Comparison of ENCODE assay signal across 8 mouse cellular contexts in genomic region chr6:47454575-47455571, GRCm38 (mm10). TPM values are rescaled to one million over a fixed set of nuclear protein-coding genes. Genes with fewer than 3 reads are reported as not detected.
DNase-seq lines count a peak whose midpoint lies in the region; ATAC-seq and TF ChIP-seq lines count a peak whose summit lies in the region.

No protein-coding gene starts in this region.

- peak overlapping the region; percentile 89 to 98 for H3K4me3 ChIP-seq in MEL (ENCODE audit: control insufficient read depth in 1 of 2, insufficient read depth in 1 of 2, low read depth in 2 of 2, low read length in 2 of 2)
- peak overlapping the region; percentile 99 for H3K4me3 ChIP-seq in forebrain, postnatal 0 days (ENCODE audit: low read depth, low read length)

- H3K27ac ChIP-seq in MEL (ENCODE audit: control insufficient read depth, low read depth, low read length) = peak overlapping the region; percentile 85
- H3K27ac ChIP-seq in forebrain, postnatal 0 days (ENCODE audit: low read depth, low read length) = peak overlapping the region; percentile 97

- no peak for TF ChIP-seq RAD21 in MEL (IDR thresholded peaks at IDR 0.05; ENCODE audit: low read depth, low read length)

- DNase-seq in MEL (ENCODE audit: low read depth, low spot score) = peak; percentile 81
- peak; percentile 54 to 81 for DNase-seq in cerebellum, adult 18-20 months
- peak; percentile 66 for DNase-seq in forebrain, postnatal 0 days
- DNase-seq in layer of hippocampus, postnatal 10 days (ENCODE audit: low spot score in 2 of 2) = peak; percentile 62 to 77
- peak; percentile 76 for DNase-seq in lung, postnatal 10 days
- DNase-seq in ovary, postnatal 14 days (ENCODE audit: low spot score) = peak; percentile 63
- DNase-seq in thymus, postnatal 25 days = peak; percentile 76

- TF ChIP-seq CTCF in MEL (IDR thresholded peaks at IDR 0.05 in 2 of 3, conservative IDR thresholded peaks at IDR 0.05 in 1 of 3; ENCODE audit: control insufficient read depth in 1 of 3, insufficient read depth in 1 of 3, low read depth in 2 of 3, low read length in 3 of 3, poor library complexity in 1 of 3, severe bottlenecking in 1 of 3) = no peak
- no peak for TF ChIP-seq CTCF in forebrain, postnatal 0 days (IDR thresholded peaks at IDR 0.05; ENCODE audit: low read depth)

- H3K9ac ChIP-seq in MEL (ENCODE audit: control insufficient read depth, low read depth, low read length, poor library complexity, severe bottlenecking) = peak overlapping the region; percentile 99
- peak overlapping the region; percentile 100 for H3K9ac ChIP-seq in forebrain, postnatal 0 days

- H3K9me3 ChIP-seq in MEL (replicated peaks; ENCODE audit: insufficient read depth, low read length) = no peaks in the 10 kb centered on the region
- H3K9me3 ChIP-seq in forebrain, postnatal 0 days (ENCODE audit: low read length) = no peaks in the 10 kb centered on the region

- TF ChIP-seq EP300 in MEL (IDR thresholded peaks at IDR 0.05; ENCODE audit: low read depth in 1 of 2, low read length in 2 of 2) = peak; percentile 2 to 29; a peak in 1 of 4 replicates

- peak overlapping the region; percentile 76 for H3K4me2 ChIP-seq in forebrain, postnatal 0 days (ENCODE audit: low read depth)

- 1% methylated on average over 62 of the region's 79 CpGs for WGBS in forebrain, postnatal 0 days

- peak; percentile 25 to 33; a peak in 2 of 4 replicates for TF ChIP-seq POLR2A in MEL (IDR thresholded peaks at IDR 0.05; ENCODE audit: control insufficient read depth in 1 of 2, insufficient read depth in 1 of 2, low read depth in 1 of 2, low read length in 2 of 2, poor library complexity in 1 of 2)

- peaks cover 0 to 44% of the 10 kb centered on the region in 2 experiments; a peak in 2 of 4 replicates for H3K36me3 ChIP-seq in MEL (ENCODE audit: control insufficient read depth in 1 of 2, insufficient read depth in 2 of 2, low read length in 2 of 2)
- no peaks in the 10 kb centered on the region for H3K36me3 ChIP-seq in forebrain, postnatal 0 days (ENCODE audit: insufficient read depth)

- H3K27me3 ChIP-seq in MEL (ENCODE audit: control insufficient read depth in 1 of 2, insufficient read depth in 2 of 2, low read length in 2 of 2) = no peaks in the 10 kb centered on the region
- no peaks in the 10 kb centered on the region for H3K27me3 ChIP-seq in forebrain, postnatal 0 days (ENCODE audit: insufficient read depth, low read length)

- H3K4me1 ChIP-seq in MEL (ENCODE audit: control insufficient read depth in 1 of 2, insufficient read depth in 2 of 2, low read length in 2 of 2) = peaks cover 7 to 14% of the 10 kb centered on the region in 2 experiments; a peak in 3 of 4 replicates
- 0 out of 2 replicates have a peak, but pooled peaks cover 6% of the 10 kb centered on the region for H3K4me1 ChIP-seq in forebrain, postnatal 0 days (ENCODE audit: insufficient read depth)

- peaks cover 47% of the 10 kb centered on the region for H3K79me2 ChIP-seq in MEL (ENCODE audit: control insufficient read depth, insufficient read depth, low read length, poor library complexity)

- peak; percentile 76 for ATAC-seq in forebrain, postnatal 0 days
- peak; percentile 36 to 39 for ATAC-seq in hematopoietic stem cell, adult 5-6 weeks (replicated peaks in 1 of 2; ENCODE audit: insufficient read depth in 1 of 2, low FRiP score in 2 of 2, low TSS enrichment in 1 of 2, low read depth in 1 of 2, poor library complexity in 2 of 2, severe bottlenecking in 2 of 2)

TF ChIP-seq in MEL, 35 proteins besides CTCF, POLR2A, EP300 and RAD21:
- TF ChIP-seq TBP (IDR thresholded peaks at IDR 0.05; ENCODE audit: low read depth, low read length) (0 out of 2 replicates have a peak, but pooled peaks have one; percentile 40), USF1 (IDR thresholded peaks at IDR 0.05; ENCODE audit: low read depth, low read length) (no peak), ETS1 (IDR thresholded peaks at IDR 0.05; ENCODE audit: low read depth, low read length) (0 out of 2 replicates have a peak, but pooled peaks have one; percentile 22), HCFC1 (IDR thresholded peaks at IDR 0.05; ENCODE audit: low read depth, low read length) (peak; percentile 35; the same call in 1 of the 2 replicates), NELFE (IDR thresholded peaks at IDR 0.05; ENCODE audit: low read depth, low read length) (peak; percentile 45), UBTF (IDR thresholded peaks at IDR 0.05; ENCODE audit: borderline replicate concordance, insufficient read depth, low read depth, low read length) (peak; percentile 79; the same call in 1 of the 2 replicates), ZMIZ1 (IDR thresholded peaks at IDR 0.05; ENCODE audit: low read depth, low read length) (0 out of 2 replicates have a peak, but pooled peaks have one; percentile 22), MYC (IDR thresholded peaks at IDR 0.05; ENCODE audit: low read depth, low read length) (0 out of 2 replicates have a peak, but pooled peaks have one; percentile 13), CHD1 (IDR thresholded peaks at IDR 0.05; ENCODE audit: low read depth, low read length) (no peak), ZKSCAN1 (IDR thresholded peaks at IDR 0.05; ENCODE audit: low read depth, low read length) (no peak), MXI1 (IDR thresholded peaks at IDR 0.05; ENCODE audit: low read depth, low read length) (peak; percentile 29; the same call in 1 of the 2 replicates)

RNA-seq across cellular contexts. Expression of gene Cul1, which starts 1.7 kb away (rescaled TPM):
- total RNA-seq in MEL (2012; rRNA removed) = 40.4 and 48.2 TPM in 2 replicates
- polyA plus RNA-seq in MEL (2012; ENCODE audit: insufficient read depth in 1 of 2, insufficient read length in 2 of 2, low read depth in 1 of 2, low replicate concordance in 2 of 2, missing spikeins in 1 of 2) = 10 to 100 TPM in 1 of 2 experiments, not detected in 1; 58.4 TPM
- 140 and 158 TPM in 2 replicates for total RNA-seq in forebrain, postnatal 0 days (2014; rRNA removed)
- 106 and 119 TPM in 2 replicates for polyA plus RNA-seq in forebrain, postnatal 0 days (2015; fragmentation: Nextera tagmentation; extraction: Ambion mirVana)
- 159 and 163 TPM in 2 replicates for total RNA-seq in hematopoietic stem cell, adult 5-6 weeks (2017)
- total RNA-seq in layer of hippocampus, postnatal 10 days (2021) = 100 to 1,000 TPM; 115 to 124 TPM

Comparison
In these comparisons a context has a peak if more than half of its experiments do, and no peak if none do; other contexts are left out.
1. Peak in every context shown above with its lines: DNase-seq, ATAC-seq, H3K4me3 ChIP-seq and H3K27ac ChIP-seq.